Mouse (Mus musculus): ENCODE results near the gene Gm17657.

Gm17657 gene

GRCm38 (mm10) chr17:29556893-29557292, 7.5 kb upstream of the Gm17657 start:
- TF ChIP-seq GATA4 (IDR thresholded peaks at IDR 0.05; ENCODE audit: insufficient replicate concordance, low read length) = no peak

GRCm38 (mm10) chr17:29556456-29556855, 7.0 kb upstream of the Gm17657 start:
- no peak for TF ChIP-seq GATA4 (IDR thresholded peaks at IDR 0.05; ENCODE audit: insufficient replicate concordance, low read length)

- TF ChIP-seq GATA4 (IDR thresholded peaks at IDR 0.05; ENCODE audit: insufficient replicate concordance, low read length) = no peak
Observed at GRCm38 (mm10) chr17:29554176-29554575, 4.7 kb upstream of the Gm17657 start.

GRCm38 (mm10) chr17:29552162-29552732, 2.8 kb upstream of the Gm17657 start, which contains the start of gene Tmem217:
Gene Tmem217 (minus strand): TSS chr17:29552385.
- no peak for TF ChIP-seq GATA4 (IDR thresholded peaks at IDR 0.05; ENCODE audit: insufficient replicate concordance, low read length)

DNA sequence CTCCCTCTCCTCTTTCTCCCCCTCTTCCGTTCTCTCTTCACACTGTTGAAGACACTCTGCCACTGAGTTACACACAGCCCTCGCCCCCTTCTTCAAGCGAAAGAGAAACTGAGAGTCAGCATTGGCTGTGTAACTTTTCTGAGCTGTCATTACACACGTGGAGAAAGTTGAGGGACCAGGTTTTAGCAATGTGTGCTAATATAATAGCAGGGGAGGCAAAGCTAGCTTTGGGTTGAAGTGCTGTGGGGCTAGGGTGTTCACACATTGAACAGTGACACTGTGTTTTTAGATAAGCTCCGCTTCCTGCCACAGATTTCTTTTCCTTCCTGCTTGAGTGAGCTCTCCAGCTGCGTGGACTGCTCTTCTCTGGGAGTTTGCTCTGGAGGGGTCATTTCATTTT, 1.6 kb upstream of the Gm17657 start:
- peak; percentile 13; the same call in 1 of the 2 replicates for TF ChIP-seq GATA4 (IDR thresholded peaks at IDR 0.05; ENCODE audit: insufficient replicate concordance, low read length)

DNA sequence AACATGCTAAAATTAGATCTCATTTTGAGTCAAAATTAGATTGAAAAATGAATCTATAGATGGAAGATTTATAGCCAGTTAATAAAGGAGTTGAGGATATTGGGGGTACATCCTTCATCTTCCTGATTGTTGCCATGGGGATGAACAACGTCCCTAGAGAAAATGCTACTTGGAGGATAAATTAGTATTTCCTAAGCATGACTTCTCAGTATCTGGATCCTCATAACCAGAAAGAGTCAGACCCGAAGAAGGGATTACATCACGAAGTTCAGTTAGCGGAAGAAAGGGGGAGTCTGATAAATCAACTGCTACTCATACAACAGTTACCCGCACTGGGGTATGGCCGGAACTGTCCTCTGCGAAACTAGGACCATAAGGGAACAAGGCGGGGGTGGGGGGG, 444 bp downstream of the Gm17657 start:
- TF ChIP-seq GATA4 (IDR thresholded peaks at IDR 0.05; ENCODE audit: insufficient replicate concordance, low read length) = no peak

- no peak for TF ChIP-seq GATA4 (IDR thresholded peaks at IDR 0.05; ENCODE audit: insufficient replicate concordance, low read length)
Observed at GRCm38 (mm10) chr17:29548494-29548893, 944 bp downstream of the Gm17657 start.

DNA sequence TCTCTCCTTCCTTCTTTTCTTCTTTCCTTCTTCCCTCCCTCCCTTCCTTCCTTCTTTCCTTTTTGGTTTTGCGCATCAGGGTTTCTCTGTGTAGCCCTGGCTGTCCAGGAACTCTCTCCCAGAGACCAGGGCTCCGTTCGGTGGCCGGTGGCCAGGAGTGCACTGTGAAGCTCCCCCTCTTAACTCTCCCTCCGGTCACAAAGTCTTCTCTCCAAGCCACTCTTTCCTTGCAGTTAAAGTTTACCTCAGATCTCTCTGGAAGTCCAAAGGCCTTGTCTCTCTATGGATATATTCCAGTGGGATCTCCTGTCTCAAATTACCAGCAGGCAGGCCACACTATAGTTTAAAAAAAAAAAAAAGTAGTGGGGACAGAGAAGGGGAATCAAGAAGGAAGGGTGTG, 4.2 kb downstream of the Gm17657 start:
- TF ChIP-seq GATA4 (IDR thresholded peaks at IDR 0.05; ENCODE audit: insufficient replicate concordance, low read length) = no peak

- TF ChIP-seq GATA4 (IDR thresholded peaks at IDR 0.05; ENCODE audit: insufficient replicate concordance, low read length) = no peak
Observed at GRCm38 (mm10) chr17:29544064-29544463, 5.4 kb downstream of the Gm17657 start.

GRCm38 (mm10) chr17:29542831-29543690, 6.4 kb downstream of the Gm17657 start:
- no peak for TF ChIP-seq GATA4 (IDR thresholded peaks at IDR 0.05; ENCODE audit: insufficient replicate concordance, low read length)

DNA sequence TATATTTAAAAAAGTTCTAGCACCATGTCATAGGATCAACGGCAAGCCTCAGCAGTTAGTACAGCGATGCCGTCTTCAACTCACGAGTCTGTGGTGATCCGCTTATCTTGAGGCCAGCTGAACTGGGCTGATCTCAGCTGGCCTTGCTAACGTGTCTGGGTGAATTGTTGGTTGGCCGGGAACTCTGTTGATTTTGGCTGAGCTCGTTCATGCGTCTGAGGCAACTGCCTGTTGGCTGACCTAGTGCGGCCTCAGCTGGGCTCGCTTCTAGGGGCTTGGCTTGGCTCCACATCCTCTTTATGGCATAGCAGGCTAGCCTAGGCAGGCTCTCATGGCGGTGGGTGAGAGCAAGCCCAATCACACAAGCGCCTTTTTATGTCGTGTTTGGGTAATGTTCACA, 8.0 kb downstream of the Gm17657 start:
- peak; percentile 96 for TF ChIP-seq GATA4 (IDR thresholded peaks at IDR 0.05; ENCODE audit: insufficient replicate concordance, low read length)

GRCm38 (mm10) chr17:29540426-29540825, 9.0 kb downstream of the Gm17657 start:
- no peak for TF ChIP-seq GATA4 (IDR thresholded peaks at IDR 0.05; ENCODE audit: insufficient replicate concordance, low read length)

GRCm38 (mm10) chr17:29533866-29534265, 15.6 kb downstream of the Gm17657 start:
- no peak for TF ChIP-seq GATA4 (IDR thresholded peaks at IDR 0.05; ENCODE audit: insufficient replicate concordance, low read length)

GRCm38 (mm10) chr17:29531757-29532384, 17.6 kb downstream of the Gm17657 start:
- TF ChIP-seq GATA4 (IDR thresholded peaks at IDR 0.05; ENCODE audit: insufficient replicate concordance, low read length) = no peak

DNA sequence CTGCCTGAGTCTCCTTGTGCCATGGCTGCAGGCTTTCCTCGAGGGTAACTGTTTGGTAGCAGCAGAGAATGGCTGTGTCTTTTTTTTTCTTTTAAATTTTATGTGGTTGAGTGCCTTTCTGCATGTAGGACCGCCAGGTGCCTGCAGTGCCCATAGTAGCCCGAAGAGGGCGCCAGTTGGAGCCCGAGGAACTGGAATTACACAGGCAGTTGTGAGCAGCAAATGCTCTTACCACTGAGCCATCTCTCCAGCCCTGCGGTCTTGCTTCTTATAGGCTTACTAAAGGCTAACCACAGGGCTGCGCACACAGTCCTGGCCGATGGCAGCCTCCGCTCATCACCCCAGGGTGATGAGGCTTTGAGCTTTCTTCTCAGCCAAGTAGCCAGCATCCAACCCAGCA, 18.2 kb downstream of the Gm17657 start:
- no peak for TF ChIP-seq GATA4 (IDR thresholded peaks at IDR 0.05; ENCODE audit: insufficient replicate concordance, low read length)

DNA sequence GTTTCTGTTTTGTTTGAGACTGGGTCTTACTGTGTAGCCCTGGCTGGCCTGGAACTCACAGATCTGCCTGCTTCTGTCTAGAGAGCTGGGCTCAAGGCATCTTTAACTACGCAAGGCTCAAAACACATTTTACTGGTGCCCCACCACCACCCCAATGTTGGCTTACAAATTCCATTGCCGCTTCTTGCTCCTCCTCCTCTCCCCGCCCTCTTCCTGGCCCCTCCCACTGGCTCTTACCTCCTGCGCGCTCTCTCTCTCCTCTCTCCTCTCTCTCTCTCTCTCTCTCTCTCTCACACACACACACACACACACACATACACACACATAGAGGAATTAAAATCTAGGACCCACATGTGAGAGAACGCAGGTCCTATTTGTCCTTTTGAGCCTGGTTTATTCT, 18.9 kb downstream of the Gm17657 start:
- no peak for TF ChIP-seq GATA4 (IDR thresholded peaks at IDR 0.05; ENCODE audit: insufficient replicate concordance, low read length)

All from liver, adult (tissue).